Mouse (Mus musculus) forebrain, embryonic 16.5 days (tissue): ENCODE data around the gene 1700001O22Rik. TPM values are rescaled to one million over a fixed set of nuclear protein-coding genes. Genes with fewer than 3 reads are reported as not detected.

Source experiments
- ATAC-seq: fragments of 200-750 bp; cut with Nextera tagmentation; 2 replicates; pipeline ENCODE4 v1.8.0; 2017; ENCODE audit warnings: mild to moderate bottlenecking, moderate library complexity
- H3K27ac ChIP-seq: fragments of 300-500 bp; sonication (generic); 2 replicates; pipeline ENCODE4 v1.5.1; 2014; ENCODE audit warnings: low read length, control low read depth
- H3K27me3 ChIP-seq: fragments of 300-500 bp; sonication (generic); replicated peaks from 2 replicates; pipeline ENCODE4 v1.6.1; 2014; ENCODE audit warnings: low read length; ENCODE audit not compliant: control insufficient read depth, insufficient read depth
- H3K36me3 ChIP-seq: fragments of 300-500 bp; sonication (generic); 2 replicates; pipeline ENCODE4 v1.6.1; 2014; ENCODE audit not compliant: control insufficient read depth, insufficient read depth
- H3K4me1 ChIP-seq: fragments of 300-500 bp; sonication (generic); replicated peaks from 2 replicates; pipeline ENCODE4 v1.6.1; 2014; ENCODE audit warnings: low read length; ENCODE audit not compliant: control insufficient read depth, insufficient read depth
- H3K4me2 ChIP-seq: fragments of 300-500 bp; sonication (generic); 2 replicates; pipeline ENCODE4 v1.6.1; 2014; ENCODE audit warnings: mild to moderate bottlenecking, low read length, control low read depth
- H3K4me3 ChIP-seq: fragments of 300-500 bp; sonication (generic); replicated peaks from 2 replicates; pipeline ENCODE4 v1.5.1; 2014; ENCODE audit warnings: mild to moderate bottlenecking, low read length, control low read depth
- H3K9ac ChIP-seq: fragments of 300-500 bp; sonication (generic); replicated peaks from 2 replicates; pipeline ENCODE4 v1.6.1; 2014; ENCODE audit warnings: low read depth, low read length, control low read depth
- H3K9me3 ChIP-seq: fragments of 300-500 bp; sonication (generic); 2 replicates; pipeline ENCODE4 v1.6.1; 2016; ENCODE audit warnings: low read length; ENCODE audit not compliant: control insufficient read depth
- WGBS: fragments of 180-500 bp; shearing (Covaris S2); extraction: QIAGEN DNeasy Blood & Tissue Kit; methylation state at CpG from one replicate; pipeline ENCODE4 v1.1.7; 2014; 5-methylcytosine and 5-hydroxymethylcytosine counted together
- polyA plus RNA-seq: library from polyadenylated mRNA; unstranded; fragments of >200 nt; fragmentation: Nextera tagmentation; extraction: Ambion mirVana; gene quantifications from 2 replicates; pipeline ENCODE4 v1.2.1, GENCODE M21; 2015

1700001O22Rik gene
- polyA plus RNA-seq, 1 experiment from 2014 or later = 2.1 TPM

- WGBS = 42% methylated on average over 15 of the region's 15 CpGs
- H3K9ac ChIP-seq = 0 out of 2 replicates have a peak overlapping the region, but pooled peaks have one; percentile 25
- no peaks in the 10 kb centered on the region for H3K27me3 ChIP-seq
These were observed 30.7 kb downstream of the 1700001O22Rik start for GRCm38 (mm10) chr2:30772581-30773312.

GRCm38 (mm10) chr2:30771806-30772460 lies 31.5 kb downstream of the 1700001O22Rik start:
- peak overlapping the region; percentile 45 for H3K4me3 ChIP-seq
- H3K36me3 ChIP-seq = no peaks in the 10 kb centered on the region
- H3K4me2 ChIP-seq = peak overlapping the region; percentile 78
- no peaks in the 10 kb centered on the region for H3K27me3 ChIP-seq
- 4% methylated on average over 19 of the region's 19 CpGs for WGBS
- H3K4me1 ChIP-seq = peaks cover 30% of the 10 kb centered on the region
- peak; percentile 86 for ATAC-seq
- H3K27ac ChIP-seq = peak overlapping the region; percentile 90
- H3K9ac ChIP-seq = peak overlapping the region; percentile 61
- H3K9me3 ChIP-seq = no peaks in the 10 kb centered on the region

More at GRCm38 (mm10) chr2:30772581-30773312, 30.7 kb downstream of the 1700001O22Rik start:
- peaks cover 27% of the 10 kb centered on the region for H3K4me1 ChIP-seq
- H3K4me2 ChIP-seq = no peak overlapping the region
- H3K36me3 ChIP-seq = no peaks in the 10 kb centered on the region
- H3K27ac ChIP-seq = peak overlapping the region; percentile 56; the same call in 1 of the 2 replicates
- H3K9me3 ChIP-seq = no peaks in the 10 kb centered on the region
- no peak for ATAC-seq
- H3K4me3 ChIP-seq = no peak overlapping the region

GRCm38 (mm10) chr2:30771368-30771805 lies 32.1 kb downstream of the 1700001O22Rik start:
- under 1% methylated on average over 45 of the region's 51 CpGs for WGBS
- Histone ChIP-seq H3K27ac (peak overlapping the region; percentile 90), H3K27me3 (no peaks in the 10 kb centered on the region), H3K9me3 (no peaks in the 10 kb centered on the region), H3K9ac (peak overlapping the region; percentile 61), H3K4me3 (peak overlapping the region; percentile 45), H3K4me2 (peak overlapping the region; percentile 78), H3K36me3 (no peaks in the 10 kb centered on the region), H3K4me1 (peaks cover 30% of the 10 kb centered on the region)
- 0 out of 2 replicates have a peak, but pooled peaks have one; percentile 15 for ATAC-seq

GRCm38 (mm10) chr2:30769187-30769586 lies 34.3 kb downstream of the 1700001O22Rik start:
- Histone ChIP-seq H3K4me2 (no peak overlapping the region), H3K9me3 (no peaks in the 10 kb centered on the region; the same call in 1 of the 2 replicates), H3K27ac (no peak overlapping the region), H3K4me3 (no peak overlapping the region), H3K36me3 (no peaks in the 10 kb centered on the region), H3K9ac (no peak overlapping the region), H3K4me1 (peaks cover 30% of the 10 kb centered on the region), H3K27me3 (no peaks in the 10 kb centered on the region)
- 50% methylated on average over 6 of the region's 6 CpGs for WGBS
- no peak for ATAC-seq

GRCm38 (mm10) chr2:30768529-30768928 lies 34.9 kb downstream of the 1700001O22Rik start:
- Histone ChIP-seq H3K9me3 (no peaks in the 10 kb centered on the region; the same call in 1 of the 2 replicates), H3K9ac (no peak overlapping the region), H3K27me3 (no peaks in the 10 kb centered on the region), H3K27ac (no peak overlapping the region), H3K36me3 (no peaks in the 10 kb centered on the region), H3K4me1 (peaks cover 30% of the 10 kb centered on the region), H3K4me2 (no peak overlapping the region), H3K4me3 (no peak overlapping the region)
- no peak for ATAC-seq
- 85% methylated on average over 5 of the region's 5 CpGs for WGBS

- Histone ChIP-seq H3K4me3 (no peak overlapping the region), H3K27ac (no peak overlapping the region; the same call in 1 of the 2 replicates), H3K4me1 (peaks cover 24% of the 10 kb centered on the region), H3K9me3 (peaks cover 1% of the 10 kb centered on the region; the same call in 1 of the 2 replicates), H3K4me2 (no peak overlapping the region), H3K27me3 (no peaks in the 10 kb centered on the region), H3K9ac (no peak overlapping the region), H3K36me3 (no peaks in the 10 kb centered on the region)
- no peak for ATAC-seq
- 65% methylated on average over 7 of the region's 7 CpGs for WGBS
These were observed 35.7 kb downstream of the 1700001O22Rik start for GRCm38 (mm10) chr2:30767626-30768240.

- no peak for ATAC-seq
- 76% methylated on average over 5 of the region's 5 CpGs for WGBS
- Histone ChIP-seq H3K27me3 (no peaks in the 10 kb centered on the region), H3K27ac (no peak overlapping the region; the same call in 1 of the 2 replicates), H3K36me3 (no peaks in the 10 kb centered on the region), H3K4me2 (no peak overlapping the region), H3K4me1 (peaks cover 12% of the 10 kb centered on the region), H3K4me3 (no peak overlapping the region), H3K9ac (no peak overlapping the region), H3K9me3 (peaks cover 6% of the 10 kb centered on the region; the same call in 1 of the 2 replicates)
These were observed 37.0 kb downstream of the 1700001O22Rik start for GRCm38 (mm10) chr2:30766446-30766845.

GRCm38 (mm10) chr2:30760706-30761105 lies 42.8 kb downstream of the 1700001O22Rik start:
- no peak for ATAC-seq
- 65% methylated on average over 6 of the region's 6 CpGs for WGBS

More at GRCm38 (mm10) chr2:30760706-30761105, 42.8 kb downstream of the 1700001O22Rik start:
- Histone ChIP-seq H3K36me3 (no peaks in the 10 kb centered on the region), H3K9ac (no peak overlapping the region), H3K27ac (no peak overlapping the region), H3K9me3 (peaks cover 12% of the 10 kb centered on the region), H3K4me1 (peaks cover 13% of the 10 kb centered on the region), H3K4me3 (no peak overlapping the region), H3K27me3 (no peaks in the 10 kb centered on the region), H3K4me2 (no peak overlapping the region)
